Comparison of ENCODE assay signal across 9 mouse cellular contexts in genomic region chr3:31097976-31098375, GRCm38 (mm10). TPM values are rescaled to one million over a fixed set of nuclear protein-coding genes. Genes with fewer than 3 reads are reported as not detected.
DNase-seq lines count a peak whose midpoint lies in the region; ATAC-seq and TF ChIP-seq lines count a peak whose summit lies in the region.
"Had no signal": no experiment of that assay in that cellular context is flagged by ENCODE, and none has a peak within 500 bp of the region (broad histone marks: within the 10 kb centered on the region; RNA-seq: fewer than 3 reads in every experiment).

No protein-coding gene starts in this region.

- H3K4me1 ChIP-seq in lung, embryonic 14.5 days (ENCODE audit: insufficient read depth), result peaks cover 18% of the 10 kb centered on the region
- peaks cover 34% of the 10 kb centered on the region for H3K4me1 ChIP-seq in hindbrain, embryonic 16.5 days (ENCODE audit: control insufficient read depth, insufficient read depth, low read depth, low read length)
- H3K4me1 ChIP-seq in neural tube, embryonic 14.5 days (ENCODE audit: control insufficient read depth, insufficient read depth, low read length), result peaks cover 44% of the 10 kb centered on the region

- H3K36me3 ChIP-seq in lung, embryonic 14.5 days (ENCODE audit: insufficient read depth), result peaks cover 15% of the 10 kb centered on the region; the same call in 1 of the 2 replicates
- 0 out of 2 replicates have a peak, but pooled peaks cover 2% of the 10 kb centered on the region for H3K36me3 ChIP-seq in hindbrain, embryonic 16.5 days (ENCODE audit: control insufficient read depth, insufficient read depth, low read length)
- no peaks in the 10 kb centered on the region for H3K36me3 ChIP-seq in neural tube, embryonic 14.5 days (ENCODE audit: control insufficient read depth, insufficient read depth, low read length)

- no peak for ATAC-seq in CD4-positive, CD25-positive, alpha-beta regulatory T cell, adult 4 months
- ATAC-seq in lung, embryonic 14.5 days (ENCODE audit: insufficient read depth), result no peak
- ATAC-seq in hindbrain, embryonic 16.5 days, result no peak
- no peak for ATAC-seq in neural tube, embryonic 14.5 days (ENCODE audit: low read depth)

- 54% methylated on average over 11 of the region's 11 CpGs for WGBS in lung, embryonic 14.5 days
- 67% methylated on average over 11 of the region's 11 CpGs for WGBS in hindbrain, embryonic 16.5 days
- WGBS in neural tube, embryonic 14.5 days, result 47% methylated on average over 11 of the region's 11 CpGs

- no peak for TF ChIP-seq CTCF in lung, embryonic 14.5 days (IDR thresholded peaks at IDR 0.05; ENCODE audit: low read depth)

- H3K27ac ChIP-seq in lung, embryonic 14.5 days (ENCODE audit: low read depth), result no peak overlapping the region
- no peak overlapping the region for H3K27ac ChIP-seq in hindbrain, embryonic 16.5 days (ENCODE audit: low read depth, low read length)
- H3K27ac ChIP-seq in neural tube, embryonic 14.5 days (ENCODE audit: low read depth, low read length), result no peak overlapping the region
- H3K27ac ChIP-seq: left cerebral cortex, adult 2 months had no signal

- peak overlapping the region; percentile 10; the same call in 1 of the 2 replicates for H3K4me3 ChIP-seq in lung, embryonic 14.5 days (ENCODE audit: low read depth, low read length)
- H3K4me3 ChIP-seq in hindbrain, embryonic 16.5 days (ENCODE audit: low read length), result no peak overlapping the region
- H3K4me3 ChIP-seq in neural tube, embryonic 14.5 days (ENCODE audit: low read depth, low read length), result peak overlapping the region; percentile 11; the same call in 1 of the 2 replicates

- H3K9me3 ChIP-seq in lung, embryonic 14.5 days (ENCODE audit: low read depth, low read length), result no peaks in the 10 kb centered on the region
- H3K9me3 ChIP-seq in hindbrain, embryonic 16.5 days (ENCODE audit: control insufficient read depth, low read length), result no peaks in the 10 kb centered on the region
- H3K9me3 ChIP-seq in neural tube, embryonic 14.5 days (ENCODE audit: control insufficient read depth, low read length), result no peaks in the 10 kb centered on the region

- peak; percentile 41 for DNase-seq in CD4-positive, CD25-positive, alpha-beta regulatory T cell, adult 2 months (ENCODE audit: low read depth, low spot score)
- DNase-seq in lung, embryonic 14.5 days, result peak; percentile 29
- no peak for DNase-seq in lung, postnatal 4 days
- no peak for DNase-seq in T-cell, adult 2 months (ENCODE audit: low spot score)
- no peak for DNase-seq in left cerebral cortex, postnatal 14 days (ENCODE audit: low spot score in 2 of 2)

- intact Hi-C loops in left cerebral cortex, postnatal 14 days (cut with DNase I), result no loop called here

- H3K9ac ChIP-seq in lung, embryonic 14.5 days, result no peak overlapping the region
- no peak overlapping the region for H3K9ac ChIP-seq in hindbrain, embryonic 16.5 days (ENCODE audit: low read depth, low read length)
- H3K9ac ChIP-seq in neural tube, embryonic 14.5 days (replicated peaks; ENCODE audit: low read depth, low read length), result no peak overlapping the region

- no peaks in the 10 kb centered on the region for H3K27me3 ChIP-seq in lung, embryonic 14.5 days (ENCODE audit: insufficient read depth, low read length)
- H3K27me3 ChIP-seq in hindbrain, embryonic 16.5 days (replicated peaks; ENCODE audit: control insufficient read depth, insufficient read depth, low read length), result no peaks in the 10 kb centered on the region
- H3K27me3 ChIP-seq in neural tube, embryonic 14.5 days (ENCODE audit: control insufficient read depth, insufficient read depth, low read length), result no peaks in the 10 kb centered on the region

- peak overlapping the region; percentile 43 for H3K4me2 ChIP-seq in lung, embryonic 14.5 days
- peak overlapping the region; percentile 45 for H3K4me2 ChIP-seq in hindbrain, embryonic 16.5 days (ENCODE audit: low read length)
- peak overlapping the region; percentile 34 for H3K4me2 ChIP-seq in neural tube, embryonic 14.5 days (ENCODE audit: low read depth, low read length)

RNA-seq across cellular contexts. Expression of gene Skil, which starts 3.1 kb away (rescaled TPM):
- 10 to 100 TPM; 60.4 to 66.0 TPM for polyA plus RNA-seq in CD4-positive, CD25-positive, alpha-beta regulatory T cell, adult 4 months (2017; shearing (Covaris generic))
- 24.0 and 24.6 TPM in 2 replicates for polyA plus RNA-seq in lung, embryonic 14.5 days (2014; fragmentation: Nextera tagmentation; extraction: Ambion mirVana)
- 20.4 and 23.5 TPM in 2 replicates for polyA plus RNA-seq in hindbrain, embryonic 16.5 days (2015; fragmentation: Nextera tagmentation; extraction: Ambion mirVana)
- 38.3 and 39.7 TPM in 2 replicates for polyA plus RNA-seq in neural tube, embryonic 14.5 days (2014; fragmentation: Nextera tagmentation; extraction: Ambion mirVana)
- 10 to 100 TPM; 63.1 to 64.6 TPM for total RNA-seq in left cerebral cortex, postnatal 14 days (2021)

RNA-seq across cellular contexts. Expression of gene Cldn11, which starts 51.7 kb away (rescaled TPM):
- not detected for polyA plus RNA-seq in CD4-positive, CD25-positive, alpha-beta regulatory T cell, adult 4 months (2017; shearing (Covaris generic))
- 3.4 and 3.6 TPM in 2 replicates for polyA plus RNA-seq in lung, embryonic 14.5 days (2014; fragmentation: Nextera tagmentation; extraction: Ambion mirVana)
- polyA plus RNA-seq in hindbrain, embryonic 16.5 days (2015; fragmentation: Nextera tagmentation; extraction: Ambion mirVana), result 50.5 and 72.7 TPM in 2 replicates
- polyA plus RNA-seq in neural tube, embryonic 14.5 days (2014; fragmentation: Nextera tagmentation; extraction: Ambion mirVana), result 2.1 and 58.1 TPM in 2 replicates
- 100 to 1,000 TPM in 1 of 2 experiments, 10 to 100 TPM in 1; 80.3 to 138 TPM for total RNA-seq in left cerebral cortex, postnatal 14 days (2021)

Comparison
In these comparisons a context has a peak if more than half of its experiments do, and no peak if none do; other contexts are left out.
1. DNase-seq: peak in CD4-positive, CD25-positive, alpha-beta regulatory T cell, adult 2 months (single experiment) and lung, embryonic 14.5 days (single experiment); none in lung, postnatal 4 days (0 of 2), T-cell, adult 2 months (single experiment) and left cerebral cortex, postnatal 14 days (0 of 2).
2. Peak in every context shown above with its lines, with median percentiles within 50 percentile points of each other: H3K4me2 ChIP-seq.